Mouse (Mus musculus) urinary bladder, adult 2 months (tissue): ENCODE measurements around the gene Retreg2. TPM values are rescaled to one million over a fixed set of nuclear protein-coding genes. Genes with fewer than 3 reads are reported as not detected.

Experiments used
- DNase-seq: peaks from one replicate; pipeline ENCODE4 v3.0.0; 2022; ENCODE audit warnings: low spot score
- polyA plus RNA-seq: library from polyadenylated mRNA; depleted of rRNA; stranded (reverse); fragments of >200 nt; gene quantifications from 2 replicates; pipeline ENCODE4 v1.2.3, GENCODE M21; 2012; rRNA removed

The Retreg2 gene
- polyA plus RNA-seq: 60.5 and 61.5 TPM in 2 replicates

DNA sequence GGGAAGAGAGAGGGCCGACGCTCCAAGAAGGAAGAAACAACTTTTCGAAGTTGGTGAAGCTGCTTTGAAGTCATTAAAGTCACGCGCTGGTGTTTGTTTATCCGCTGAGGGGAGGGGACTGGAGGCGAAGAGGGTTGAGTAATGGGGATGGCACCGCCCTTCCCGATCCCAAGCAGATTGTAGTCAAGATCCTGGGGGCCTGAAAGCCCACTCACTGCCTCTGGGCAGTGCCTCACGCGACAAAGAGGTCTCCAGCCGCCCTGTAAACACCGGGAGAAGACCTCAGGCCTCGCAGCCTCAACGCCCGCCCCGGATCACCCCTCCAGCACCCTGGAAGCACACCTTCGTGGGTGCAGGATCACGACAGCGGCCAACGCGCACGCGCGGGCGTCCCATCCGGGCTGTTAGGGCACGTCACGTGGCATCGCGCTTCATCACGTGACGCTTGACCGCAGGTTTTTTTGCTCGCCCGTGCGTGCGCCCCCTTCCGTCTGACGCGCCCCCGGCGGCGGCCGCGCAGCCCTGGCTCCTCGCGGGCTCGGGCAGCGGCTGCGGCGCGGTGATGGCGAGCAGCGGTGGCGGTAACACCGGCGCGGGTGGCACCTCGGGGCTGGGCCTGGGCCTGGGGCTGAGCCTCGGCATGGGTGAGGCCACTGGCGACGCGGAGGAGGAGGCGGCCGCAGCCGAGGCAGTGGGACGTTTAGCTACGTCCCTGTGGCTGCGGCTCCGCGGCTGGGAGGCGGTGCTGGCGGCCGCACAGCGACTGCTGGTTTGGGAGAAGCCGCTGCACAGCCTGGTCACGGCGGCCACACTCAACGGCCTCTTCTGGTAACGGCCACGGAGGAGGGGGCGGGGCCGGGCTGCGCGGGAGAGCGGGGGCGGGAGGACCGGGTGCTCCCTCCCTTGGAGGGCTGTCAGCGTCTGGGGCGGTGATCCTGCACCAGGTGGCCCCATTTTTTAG is at the start of gene Retreg2, which contains the start of gene Cnppd1:
Gene Retreg2 (plus strand): TSS at position 478 of the 961 bp plus-strand sequence.
Gene Cnppd1 (minus strand): TSS at position 411 of the 961 bp plus-strand sequence.
- DNase-seq: peak; percentile 99

DNA sequence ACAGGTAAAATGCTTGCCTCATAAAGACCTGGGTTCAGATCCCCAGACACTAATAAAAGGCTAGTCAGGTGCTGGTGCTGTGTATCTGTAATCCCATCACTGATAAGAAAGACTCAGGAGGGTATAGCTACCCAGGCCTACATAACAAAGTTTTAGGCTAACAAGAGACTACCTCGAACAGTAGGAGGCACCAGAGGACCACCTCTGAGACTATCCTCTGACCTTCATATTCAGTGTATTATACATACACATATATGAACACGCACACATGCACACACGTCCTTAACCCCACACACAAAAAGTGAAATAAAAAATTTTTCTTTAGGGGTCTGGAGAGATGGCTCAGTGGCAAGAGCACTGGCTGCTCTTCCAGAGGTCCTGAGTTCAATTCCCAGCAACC is 20.4 kb upstream of the Retreg2 start:
- DNase-seq: no peak

DNA sequence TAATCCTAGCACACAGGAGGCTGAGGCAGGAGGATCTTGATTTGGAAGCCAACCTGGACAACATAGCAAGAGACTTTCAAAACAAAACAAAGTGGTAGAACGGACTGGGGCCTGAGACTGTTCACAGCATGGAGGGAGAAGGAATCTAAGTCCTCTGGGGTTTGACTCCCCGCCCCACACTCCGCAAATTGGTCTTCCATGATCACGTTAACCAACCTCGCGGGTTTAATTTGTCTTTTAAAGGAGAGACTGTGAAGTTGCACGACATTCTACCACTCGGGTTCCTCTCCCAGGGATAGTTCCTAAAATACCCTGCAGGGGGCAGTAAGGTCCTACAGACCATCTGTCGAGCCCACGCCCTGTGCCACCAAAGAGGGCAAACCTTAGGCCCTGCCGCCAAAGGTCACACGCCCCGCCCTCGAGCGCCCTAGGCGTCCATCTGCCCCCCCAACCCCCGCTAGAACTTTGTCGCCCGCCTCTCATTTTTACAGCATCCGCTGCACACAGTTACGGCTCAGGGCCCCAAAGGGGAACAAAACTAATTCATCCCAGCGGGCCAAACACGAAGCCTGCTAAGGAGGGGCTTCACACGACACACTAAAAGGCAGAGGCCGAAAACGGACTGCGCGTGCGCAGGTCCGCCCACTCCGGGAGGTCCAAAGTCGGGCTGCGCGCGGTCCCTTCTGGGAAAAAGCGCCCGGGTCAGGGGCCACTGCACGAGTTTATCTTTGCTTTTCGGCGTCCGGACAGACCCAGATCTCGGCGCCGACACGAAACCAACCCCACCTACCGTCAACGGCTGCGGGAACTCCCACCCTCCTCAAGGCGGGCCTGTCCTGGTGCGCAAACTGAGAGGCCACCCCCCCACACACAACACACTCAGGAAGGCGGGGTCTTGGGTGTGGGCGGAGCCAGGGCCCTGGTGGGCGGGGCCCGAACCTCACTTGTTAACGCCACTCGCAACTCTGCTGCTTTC is 17.9 kb upstream of the Retreg2 start, which contains the start of gene Nhej1:
Gene Nhej1 (minus strand): TSS at position 855 of the 976 bp plus-strand sequence.
- DNase-seq: peak; percentile 89

- no peak for DNase-seq
Observed at GRCm38 (mm10) chr1:75125418-75125817, 17.2 kb upstream of the Retreg2 start.

DNA sequence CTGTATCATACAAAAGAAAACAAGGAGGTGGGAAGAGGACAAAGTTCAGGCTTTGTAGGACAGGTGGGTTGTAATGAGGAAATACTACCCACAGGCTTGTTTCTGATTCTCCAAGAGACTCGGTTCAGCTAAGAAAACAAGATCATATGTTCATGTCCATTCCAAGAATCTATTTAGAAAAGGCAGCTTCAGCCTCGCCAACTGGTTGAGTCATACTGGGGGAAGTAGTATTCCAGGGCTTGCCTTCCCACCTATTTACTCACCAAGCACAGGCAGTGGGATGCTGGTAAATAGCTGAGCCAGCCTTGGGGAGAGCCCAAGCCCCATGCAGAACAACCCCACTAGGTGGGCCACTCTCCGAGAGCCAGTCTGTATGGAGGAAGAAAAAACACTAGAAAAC is 13.9 kb upstream of the Retreg2 start:
- no peak for DNase-seq

DNA sequence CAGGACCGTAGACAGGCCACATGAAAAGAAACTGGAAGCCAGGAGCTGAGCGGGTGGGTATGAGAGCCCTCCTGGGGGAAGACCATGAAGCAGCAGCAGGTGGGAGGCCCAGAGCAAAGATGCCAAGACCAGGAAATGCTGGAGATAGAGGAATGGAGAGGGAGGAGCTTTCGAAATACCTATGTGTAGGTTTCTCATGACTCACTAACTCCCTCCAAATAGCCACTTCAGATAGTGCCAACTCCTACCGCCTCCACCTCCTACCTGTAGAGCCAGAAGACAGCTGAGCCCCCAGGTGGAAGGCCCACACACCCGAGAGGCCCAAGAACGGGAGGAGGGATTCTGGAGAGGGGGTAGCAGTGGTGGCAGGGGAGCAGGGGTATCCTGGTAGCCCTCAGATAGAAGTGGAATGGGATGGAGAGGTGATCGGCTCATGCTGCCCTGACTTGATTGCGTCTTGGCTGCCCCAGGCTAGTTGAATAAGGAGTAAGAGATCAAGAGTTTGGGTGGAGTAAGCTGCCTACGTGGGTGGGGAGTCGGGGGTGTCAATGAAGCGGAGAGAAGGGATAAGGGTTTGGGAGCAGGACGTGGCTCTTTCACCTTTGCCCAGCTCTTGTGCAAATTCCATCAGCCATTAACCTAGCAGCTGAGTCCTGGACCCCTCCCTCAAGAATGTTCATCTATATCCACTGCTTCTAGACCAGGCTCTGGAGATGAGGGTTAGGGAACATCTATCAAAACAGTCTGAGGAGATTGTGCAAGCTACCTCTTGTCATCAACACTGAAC is 9.0 kb upstream of the Retreg2 start, which contains the start of gene Slc23a3:
Gene Slc23a3 (minus strand): TSS at position 470 of the 787 bp plus-strand sequence.
- no peak for DNase-seq

DNA sequence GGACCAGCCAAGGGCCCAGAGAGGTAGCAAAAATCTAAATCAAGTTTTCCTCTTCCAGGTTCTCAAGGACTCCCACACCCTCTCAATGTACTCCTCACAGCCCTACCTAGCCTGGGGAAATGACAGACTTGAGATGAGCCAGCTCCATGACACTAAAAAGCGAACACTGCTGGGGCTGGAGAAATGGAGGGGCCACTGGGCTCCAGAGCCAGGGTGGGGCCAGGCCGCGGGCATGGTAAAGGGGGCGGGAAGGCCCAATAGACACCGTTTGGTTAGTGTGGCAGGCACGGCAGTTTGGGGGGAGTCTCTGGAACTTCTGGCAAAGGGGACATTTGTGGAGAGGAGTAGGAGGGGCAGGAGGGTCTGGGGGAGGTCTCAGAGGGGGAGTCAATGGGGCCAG is 6.3 kb upstream of the Retreg2 start:
- DNase-seq: no peak

- DNase-seq: no peak
Observed at GRCm38 (mm10) chr1:75136730-75137129, 5.8 kb upstream of the Retreg2 start.

DNA sequence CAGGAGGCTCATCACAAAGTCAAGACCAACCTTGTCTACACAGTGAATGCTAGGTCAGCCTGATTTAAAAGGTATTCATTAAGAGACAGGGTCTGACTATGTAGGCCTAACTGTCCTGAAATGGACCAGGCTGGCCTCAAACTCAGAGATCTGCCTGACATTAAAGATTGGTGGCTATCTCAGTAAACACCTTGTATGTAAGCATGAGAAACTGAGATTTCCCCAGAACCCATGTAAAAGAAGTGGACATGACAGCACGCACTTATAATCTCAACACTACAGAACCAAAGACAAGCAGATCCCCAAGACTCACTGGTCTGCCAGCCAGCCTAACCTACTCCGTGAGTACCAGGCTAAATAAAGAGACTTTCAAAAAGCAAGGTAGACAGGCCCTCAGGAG is 4.1 kb upstream of the Retreg2 start:
- DNase-seq: no peak

- DNase-seq: no peak
Observed at GRCm38 (mm10) chr1:75140601-75141190, 1.9 kb upstream of the Retreg2 start.

DNA sequence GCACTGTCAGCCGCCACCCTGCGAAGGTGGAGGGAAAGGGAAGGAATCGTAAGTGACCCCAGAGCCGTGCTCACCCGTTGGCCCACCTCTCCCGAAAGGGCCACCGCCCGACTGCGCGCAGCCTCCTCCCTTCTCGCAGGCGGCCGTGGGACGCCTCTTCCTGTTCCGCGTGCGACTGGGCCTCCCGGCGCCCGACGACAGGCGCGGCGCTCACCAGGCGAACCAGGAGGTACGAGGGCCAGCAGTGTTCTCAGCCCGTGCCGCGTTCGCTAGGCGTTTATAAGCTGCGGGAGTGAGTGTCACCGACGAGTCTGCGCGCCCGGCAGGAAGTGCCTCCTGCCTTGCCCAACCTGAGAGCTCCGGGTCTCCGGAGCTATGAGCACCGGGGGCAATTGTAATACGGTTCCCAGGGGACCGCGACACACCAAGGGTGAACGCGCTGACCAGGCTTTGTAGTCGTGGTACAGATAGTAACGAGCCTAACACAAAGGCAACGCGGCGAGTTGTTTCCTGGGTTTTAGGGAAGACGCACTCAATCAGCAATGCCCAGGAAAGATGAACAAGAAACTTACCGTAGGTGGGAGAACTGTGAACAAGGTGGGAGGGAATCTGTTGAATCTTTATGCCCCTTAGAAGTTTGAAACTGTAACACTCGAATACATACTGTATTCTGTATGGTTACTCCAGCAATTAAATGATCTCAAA is 940 bp upstream of the Retreg2 start:
- peak; percentile 79 for DNase-seq

DNA sequence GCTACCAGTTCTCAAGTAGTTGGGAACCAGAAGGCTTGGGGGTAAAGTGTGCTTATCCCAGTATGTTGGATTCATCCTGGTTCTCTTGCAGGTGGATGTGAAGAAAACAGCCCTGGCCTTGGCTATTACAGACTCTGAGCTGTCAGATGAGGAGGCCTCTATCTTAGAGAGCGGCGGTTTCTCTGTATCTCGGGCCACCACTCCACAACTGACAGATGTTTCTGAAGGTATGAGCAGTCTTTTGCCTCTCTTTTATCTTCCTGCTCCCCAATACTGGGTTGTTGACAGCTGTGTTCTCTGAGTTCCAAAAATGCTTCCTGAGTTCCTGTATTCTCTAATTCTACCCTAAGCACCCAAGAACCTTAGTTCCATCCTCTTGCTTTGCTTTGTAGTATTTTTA is 3.0 kb downstream of the Retreg2 start:
- DNase-seq: no peak

- DNase-seq: no peak
Observed at GRCm38 (mm10) chr1:75147411-75148135, 5.0 kb downstream of the Retreg2 start.

GRCm38 (mm10) chr1:75148727-75149126 is 6.1 kb downstream of the Retreg2 start:
- DNase-seq: no peak

- DNase-seq: no peak
Observed at GRCm38 (mm10) chr1:75155837-75156236, 13.3 kb downstream of the Retreg2 start.

GRCm38 (mm10) chr1:75158990-75159389 is 16.4 kb downstream of the Retreg2 start:
- no peak for DNase-seq

- no peak for DNase-seq
Observed at GRCm38 (mm10) chr1:75159540-75160255, 17.1 kb downstream of the Retreg2 start.

GRCm38 (mm10) chr1:75160256-75160617 is 17.7 kb downstream of the Retreg2 start:
- no peak for DNase-seq

- no peak for DNase-seq
Observed at GRCm38 (mm10) chr1:75168093-75168471, 25.5 kb downstream of the Retreg2 start.
